Mouse (Mus musculus) small intestine, adult 2 months (tissue): ENCODE results near the gene Gm28035.

ENCODE experiments used
- CTCF ChIP-seq: fragments of 200-500 bp; IDR thresholded peaks from 2 replicates; pipeline ENCODE4 v1.5.1; 2012; ENCODE audit warnings: low read depth, mild to moderate bottlenecking, control low read depth, inconsistent platforms, low read length, moderate library complexity, mixed read lengths; ENCODE audit not compliant: insufficient replicate concordance, insufficient read length; ENCODE audit errors: extremely low read depth
- POLR2A ChIP-seq: fragments of 200-500 bp; IDR thresholded peaks from 2 replicates; pipeline ENCODE4 v1.6.1; 2012; ENCODE audit warnings: low read depth, mild to moderate bottlenecking, control low read depth, inconsistent platforms, low read length, moderate library complexity

DNA sequence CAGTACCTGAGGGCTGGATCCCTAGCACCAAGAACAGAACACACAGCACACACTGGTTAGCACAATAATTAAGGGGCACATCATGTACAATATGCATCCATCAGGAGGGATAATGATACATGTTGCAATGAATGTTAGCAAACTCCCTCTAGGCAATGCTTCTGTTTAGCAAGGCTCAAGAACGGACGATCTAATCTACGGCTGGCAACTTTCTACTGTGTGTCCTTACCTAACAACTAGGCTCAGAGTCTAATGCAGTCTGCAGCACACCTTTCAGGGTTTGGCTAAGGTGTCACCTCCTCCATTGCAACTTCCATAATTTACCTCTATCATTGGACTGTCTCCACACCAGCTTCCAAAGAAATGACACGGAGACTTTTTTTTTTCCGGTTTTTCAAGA is 24.1 kb upstream of the Gm28035 start:
- TF ChIP-seq CTCF (no peak), POLR2A (no peak)
